In genomic region chr2:167962347-167962746, GRCm38 (mm10) we compare ENCODE assay signal across 24 mouse cellular contexts. TPM values are rescaled to one million over a fixed set of nuclear protein-coding genes. Genes with fewer than 3 reads are reported as not detected.
DNase-seq lines count a peak whose midpoint lies in the region; ATAC-seq and TF ChIP-seq lines count a peak whose summit lies in the region.
"Had no signal": no experiment of that assay in that cellular context is flagged by ENCODE, and none has a peak within 500 bp of the region (broad histone marks: within the 10 kb centered on the region; RNA-seq: fewer than 3 reads in every experiment).

No protein-coding gene starts in this region.

- ATAC-seq in embryonic facial prominence, embryonic 13.5 days (ENCODE audit: insufficient number of reproducible peaks, insufficient read depth, low FRiP score, low TSS enrichment, low read depth), result no peak
- no peak for ATAC-seq in heart, embryonic 16.5 days (replicated peaks; ENCODE audit: extremely low read depth, insufficient read depth, low FRiP score)
- ATAC-seq in heart, postnatal 0 days (ENCODE audit: insufficient read depth, low read depth), result no peak
- ATAC-seq: forebrain, embryonic 16.5 days; hindbrain, embryonic 16.5 days; intestine, postnatal 0 days had no signal

- TF ChIP-seq EP300 in heart, postnatal 0 days (IDR thresholded peaks at IDR 0.05; ENCODE audit: low read depth), result no peak

- H3K27me3 ChIP-seq in embryonic facial prominence, embryonic 13.5 days, result no peaks in the 10 kb centered on the region
- no peaks in the 10 kb centered on the region for H3K27me3 ChIP-seq in embryonic facial prominence, embryonic 10.5 days (replicated peaks; ENCODE audit: low read depth, poor library complexity, severe bottlenecking)
- no peaks in the 10 kb centered on the region for H3K27me3 ChIP-seq in heart, embryonic 16.5 days (ENCODE audit: control insufficient read depth, insufficient read depth, low read length)
- H3K27me3 ChIP-seq in heart, postnatal 0 days (ENCODE audit: control insufficient read depth, insufficient read depth, low read length), result no peaks in the 10 kb centered on the region
- H3K27me3 ChIP-seq: embryonic facial prominence, embryonic 15.5 days; neural tube, embryonic 13.5 days had no signal

- H3K36me3 ChIP-seq in embryonic facial prominence, embryonic 13.5 days, result peaks cover 43% of the 10 kb centered on the region
- peaks cover 49% of the 10 kb centered on the region for H3K36me3 ChIP-seq in embryonic facial prominence, embryonic 10.5 days (replicated peaks)
- H3K36me3 ChIP-seq in heart, embryonic 16.5 days (ENCODE audit: control insufficient read depth, insufficient read depth), result peaks cover 22% of the 10 kb centered on the region
- H3K36me3 ChIP-seq in heart, postnatal 0 days (replicated peaks; ENCODE audit: control insufficient read depth, insufficient read depth, low read length), result peaks cover 24% of the 10 kb centered on the region

- no peak overlapping the region for H3K4me2 ChIP-seq in embryonic facial prominence, embryonic 13.5 days
- no peak overlapping the region for H3K4me2 ChIP-seq in heart, embryonic 16.5 days (ENCODE audit: low read depth, low read length)
- H3K4me2 ChIP-seq in heart, postnatal 0 days (ENCODE audit: low read depth, low read length), result no peak overlapping the region
- H3K4me2 ChIP-seq: embryonic facial prominence, embryonic 15.5 days; liver, embryonic 11.5 days; midbrain, embryonic 11.5 days; neural tube, embryonic 13.5 days had no signal

- H3K9ac ChIP-seq in embryonic facial prominence, embryonic 13.5 days, result peak overlapping the region; percentile 16; the same call in 1 of the 2 replicates
- peak overlapping the region; percentile 2; the same call in 1 of the 2 replicates for H3K9ac ChIP-seq in heart, embryonic 16.5 days (ENCODE audit: low read length)
- 0 out of 2 replicates have a peak overlapping the region, but pooled peaks have one; percentile 1 for H3K9ac ChIP-seq in heart, postnatal 0 days (replicated peaks; ENCODE audit: low read depth, low read length)
- H3K9ac ChIP-seq: embryonic facial prominence, embryonic 15.5 days; neural tube, embryonic 13.5 days had no signal

- WGBS in embryonic facial prominence, embryonic 13.5 days, result 77% methylated on average over 6 of the region's 6 CpGs
- WGBS in embryonic facial prominence, embryonic 10.5 days, result 86% methylated on average over 6 of the region's 6 CpGs
- 75% methylated on average over 6 of the region's 6 CpGs for WGBS in heart, embryonic 16.5 days
- 77% methylated on average over 6 of the region's 6 CpGs for WGBS in heart, postnatal 0 days

- DNase-seq in embryonic facial prominence, embryonic 10.5 days (ENCODE audit: low spot score), result no peak
- no peak for DNase-seq in heart, postnatal 14 days
- no peak for DNase-seq in left cerebral cortex, adult 2 months (ENCODE audit: extremely low spot score in 1 of 2, low spot score in 2 of 2)
- no peak for DNase-seq in left cerebral cortex, postnatal 10 days (ENCODE audit: extremely low spot score in 1 of 2, low spot score in 2 of 2)
- DNase-seq in heart, postnatal 0 days (ENCODE audit: low spot score), result no peak
- DNase-seq in cerebellum, postnatal 36 days, result no peak
- DNase-seq: adrenal gland, postnatal 14 days; cerebellum, adult 11 months; cerebellum, postnatal 10 days; gastrocnemius, postnatal 36 days; left cerebral cortex, postnatal 4 days; right cerebral cortex, adult 18-20 months; thymus, postnatal 25 days had no signal

- TF ChIP-seq CTCF in left cerebral cortex, adult 2 months (IDR thresholded peaks at IDR 0.05), result no peak
- TF ChIP-seq CTCF in heart, postnatal 0 days (IDR thresholded peaks at IDR 0.05; ENCODE audit: low read depth), result no peak

- H3K4me3 ChIP-seq in embryonic facial prominence, embryonic 13.5 days, result no peak overlapping the region
- H3K4me3 ChIP-seq in embryonic facial prominence, embryonic 10.5 days, result no peak overlapping the region
- no peak overlapping the region for H3K4me3 ChIP-seq in heart, embryonic 16.5 days (ENCODE audit: low read length)
- no peak overlapping the region for H3K4me3 ChIP-seq in left cerebral cortex, adult 2 months
- H3K4me3 ChIP-seq in heart, postnatal 0 days (ENCODE audit: low read depth, low read length), result no peak overlapping the region
- H3K4me3 ChIP-seq: embryonic facial prominence, embryonic 15.5 days; neural tube, embryonic 13.5 days had no signal

- H3K9me3 ChIP-seq in embryonic facial prominence, embryonic 13.5 days, result no peaks in the 10 kb centered on the region
- H3K9me3 ChIP-seq in embryonic facial prominence, embryonic 10.5 days, result no peaks in the 10 kb centered on the region
- no peaks in the 10 kb centered on the region for H3K9me3 ChIP-seq in heart, embryonic 16.5 days (replicated peaks; ENCODE audit: control insufficient read depth, low read length)
- H3K9me3 ChIP-seq in heart, postnatal 0 days (replicated peaks; ENCODE audit: control insufficient read depth, low read length), result no peaks in the 10 kb centered on the region
- H3K9me3 ChIP-seq: embryonic facial prominence, embryonic 15.5 days; G1E; neural tube, embryonic 13.5 days had no signal

- no peak overlapping the region for H3K27ac ChIP-seq in embryonic facial prominence, embryonic 13.5 days
- no peak overlapping the region for H3K27ac ChIP-seq in embryonic facial prominence, embryonic 10.5 days (replicated peaks)
- peak overlapping the region; percentile 52; the same call in 1 of the 2 replicates for H3K27ac ChIP-seq in heart, embryonic 16.5 days (ENCODE audit: low read length)
- peak overlapping the region; percentile 5; the same call in 1 of the 2 replicates for H3K27ac ChIP-seq in left cerebral cortex, adult 2 months
- peak overlapping the region; percentile 18; the same call in 1 of the 2 replicates for H3K27ac ChIP-seq in heart, postnatal 0 days (ENCODE audit: low read depth)
- H3K27ac ChIP-seq: embryonic facial prominence, embryonic 15.5 days; neural tube, embryonic 13.5 days had no signal

- intact Hi-C loops in heart, postnatal 14 days (cut with DNase I), result no loop called here
- intact Hi-C loops in left cerebral cortex, adult 2 months (cut with DNase I), result loop anchor here (2.0 kb wide), 1 partner anchor 30 kb away; the partner anchor contains the start of gene Ptpn1
- intact Hi-C loops in left cerebral cortex, postnatal 10 days (cut with DNase I), result no loop called here

- H3K4me1 ChIP-seq in embryonic facial prominence, embryonic 13.5 days, result peaks cover 23% of the 10 kb centered on the region
- H3K4me1 ChIP-seq in embryonic facial prominence, embryonic 10.5 days, result peaks cover 30% of the 10 kb centered on the region
- peaks cover 65% of the 10 kb centered on the region for H3K4me1 ChIP-seq in heart, embryonic 16.5 days (ENCODE audit: control insufficient read depth, insufficient read depth, low read length)
- peaks cover 60% of the 10 kb centered on the region for H3K4me1 ChIP-seq in heart, postnatal 0 days (ENCODE audit: control insufficient read depth, insufficient read depth)

RNA-seq across cellular contexts. Expression of gene Ptpn1, which starts 30.5 kb away (rescaled TPM):
- 54.1 and 66.3 TPM in 2 replicates for polyA plus RNA-seq in embryonic facial prominence, embryonic 13.5 days (2015; fragmentation: Nextera tagmentation; extraction: Ambion mirVana)
- polyA plus RNA-seq in embryonic facial prominence, embryonic 10.5 days (2016; fragmentation: Nextera tagmentation; extraction: Ambion mirVana), result 66.2 and 71.7 TPM in 2 replicates
- 44.7 and 50.8 TPM in 2 replicates for polyA plus RNA-seq in heart, embryonic 16.5 days (2015; fragmentation: Nextera tagmentation; extraction: Ambion mirVana)
- total RNA-seq in heart, postnatal 14 days (2021), result 10 to 100 TPM; 24.0 to 27.8 TPM
- 10 to 100 TPM; 52.0 to 69.0 TPM for total RNA-seq in left cerebral cortex, adult 2 months (2021)
- total RNA-seq in left cerebral cortex, postnatal 10 days (2021), result 10 to 100 TPM; 54.8 to 65.3 TPM
- 22.0 and 28.8 TPM in 2 replicates for total RNA-seq in heart, postnatal 0 days (2014; rRNA removed; ENCODE audit: low replicate concordance)
- 36.5 and 37.9 TPM in 2 replicates for polyA plus RNA-seq in heart, postnatal 0 days (2015; fragmentation: Nextera tagmentation; extraction: Ambion mirVana)

RNA-seq across cellular contexts. Expression of gene Ripor3, which starts 48.1 kb away (rescaled TPM):
- 7.0 and 7.7 TPM in 2 replicates for polyA plus RNA-seq in embryonic facial prominence, embryonic 13.5 days (2015; fragmentation: Nextera tagmentation; extraction: Ambion mirVana)
- polyA plus RNA-seq in embryonic facial prominence, embryonic 10.5 days (2016; fragmentation: Nextera tagmentation; extraction: Ambion mirVana), result 0.47 and 0.95 TPM in 2 replicates
- polyA plus RNA-seq in heart, embryonic 16.5 days (2015; fragmentation: Nextera tagmentation; extraction: Ambion mirVana), result 0.84 and 0.99 TPM in 2 replicates
- total RNA-seq in heart, postnatal 14 days (2021), result 1 to 10 TPM in 1 of 2 experiments, under 1 TPM in 1; 0.93 to 1.1 TPM
- total RNA-seq in left cerebral cortex, adult 2 months (2021), result under 1 TPM; 0.21 to 0.61 TPM
- total RNA-seq in left cerebral cortex, postnatal 10 days (2021), result under 1 TPM; 0.28 to 0.41 TPM
- total RNA-seq in heart, postnatal 0 days (2014; rRNA removed; ENCODE audit: low replicate concordance), result 1.2 and 1.9 TPM in 2 replicates
- polyA plus RNA-seq in heart, postnatal 0 days (2015; fragmentation: Nextera tagmentation; extraction: Ambion mirVana), result 0.29 and 0.36 TPM in 2 replicates
- total RNA-seq: hematopoietic stem cell, adult 5-6 weeks had no signal

Comparison
In these comparisons a context has a peak if more than half of its experiments do, and no peak if none do; other contexts are left out.
1. H3K27ac ChIP-seq: peak in heart, embryonic 16.5 days (single experiment), left cerebral cortex, adult 2 months (single experiment) and heart, postnatal 0 days (single experiment); none in embryonic facial prominence, embryonic 13.5 days (single experiment) and embryonic facial prominence, embryonic 10.5 days (single experiment).
2. Peak in every context shown above with its lines, with median percentiles within 50 percentile points of each other: H3K9ac ChIP-seq.